Mouse (Mus musculus): Measurements from ENCODE around the gene Rusc2.
A peak's percentile ranks its signal among the peaks of the same experiment; 100 is the strongest.

Gene Rusc2

GRCm38 (mm10) chr4:43384541-43384940 is 2.8 kb downstream of the Rusc2 start:
- DNase-seq: no peak

GRCm38 (mm10) chr4:43386932-43387331 is 5.2 kb downstream of the Rusc2 start:
- no peak for DNase-seq

- no peak for DNase-seq
Measured at GRCm38 (mm10) chr4:43389390-43389789, 7.6 kb downstream of the Rusc2 start.

- DNase-seq: no peak
Measured at GRCm38 (mm10) chr4:43389845-43390440, 8.2 kb downstream of the Rusc2 start.

DNA sequence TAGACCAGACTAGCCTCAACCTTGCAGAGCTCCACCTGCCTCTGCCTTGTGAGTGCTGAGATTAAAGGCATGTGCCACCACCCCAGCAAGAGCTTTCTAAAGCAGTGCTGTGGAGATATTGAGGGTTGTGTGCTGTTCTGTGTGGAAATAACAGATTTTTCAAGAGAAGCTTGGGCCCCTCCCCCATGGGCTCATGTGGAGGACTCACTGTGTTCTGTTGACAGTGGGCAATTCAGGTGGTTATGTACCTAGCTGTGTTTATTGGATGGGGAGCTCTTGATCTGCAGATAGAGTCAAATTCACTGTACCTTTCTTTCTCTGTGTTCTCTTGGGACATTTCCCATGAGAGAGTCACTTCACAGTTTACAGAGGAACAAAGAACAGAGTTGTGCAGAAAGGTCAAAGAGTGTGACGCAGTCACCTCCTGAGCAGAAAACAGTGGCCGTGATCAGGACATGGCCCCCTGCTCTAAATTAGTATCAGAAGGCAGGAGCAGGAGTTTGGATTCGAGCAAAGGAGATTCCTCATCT is 9.8 kb downstream of the Rusc2 start:
- DNase-seq: no peak

DNA sequence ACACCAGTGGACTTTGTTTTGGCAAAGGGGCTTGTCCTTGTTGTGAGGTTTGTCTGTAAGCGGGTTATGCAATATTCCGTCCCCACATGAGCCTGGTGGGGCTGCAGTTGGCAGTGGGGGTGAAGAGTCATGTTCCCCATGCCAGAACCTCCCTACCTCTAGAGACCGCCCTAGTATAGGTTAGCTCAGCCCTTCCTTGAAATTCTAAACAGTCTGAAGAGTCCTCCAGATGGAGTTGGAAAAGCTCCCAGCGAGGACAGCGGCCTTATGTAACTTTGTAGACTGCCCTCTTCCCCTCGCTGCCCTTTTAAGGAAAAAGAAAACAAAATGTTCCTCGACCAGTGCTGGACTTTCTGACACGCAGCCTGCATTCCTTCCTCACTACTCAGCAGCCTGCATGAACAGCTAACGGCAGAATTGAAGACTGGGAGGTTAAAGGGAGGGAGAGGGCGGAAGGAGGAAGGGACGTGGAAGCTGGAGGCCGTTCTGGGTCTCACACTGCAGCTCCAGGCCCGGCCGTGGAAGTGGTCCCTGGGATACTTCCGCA is 12.6 kb downstream of the Rusc2 start:
- DNase-seq: peak; percentile 92

DNA sequence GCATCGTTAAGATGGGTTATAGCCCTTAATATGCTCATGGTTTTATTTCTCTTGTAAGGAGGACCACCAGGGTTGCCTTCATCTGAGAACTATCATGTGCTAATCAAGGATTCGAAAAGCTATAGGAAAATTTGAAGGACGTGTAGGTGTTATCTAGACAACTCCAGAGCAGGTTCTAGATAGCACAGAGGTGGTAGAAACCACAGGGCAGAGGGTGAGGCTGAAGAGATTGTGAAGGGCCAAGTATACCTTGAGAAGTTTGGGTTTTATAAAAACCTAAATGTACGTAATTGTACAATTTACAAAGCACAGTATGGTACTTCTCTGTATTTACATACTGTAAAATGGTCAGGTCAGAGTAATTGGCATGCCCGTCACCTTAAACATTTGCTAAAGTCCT is 13.4 kb downstream of the Rusc2 start:
- DNase-seq: no peak

- DNase-seq: no peak
Measured at GRCm38 (mm10) chr4:43395836-43396235, 14.1 kb downstream of the Rusc2 start.

DNA sequence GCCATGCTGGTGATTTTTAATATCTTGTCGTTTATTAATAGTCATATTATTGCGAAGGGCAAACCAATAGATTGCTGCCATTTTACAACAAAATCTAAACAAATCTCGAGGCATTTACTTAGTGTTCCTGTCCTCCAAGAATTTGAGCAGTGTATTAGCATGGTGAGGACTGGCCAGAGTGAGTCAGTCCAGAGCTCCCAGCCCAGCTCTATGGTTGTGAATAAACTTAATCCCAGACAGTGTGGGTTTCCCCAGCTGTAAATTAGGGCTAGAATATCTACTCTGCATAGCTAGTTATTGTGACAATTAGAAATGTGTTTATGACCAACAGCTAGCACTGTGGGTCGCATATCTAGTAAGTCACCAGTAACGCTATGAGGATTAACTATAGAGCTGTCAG is 14.6 kb downstream of the Rusc2 start:
- no peak for DNase-seq

GRCm38 (mm10) chr4:43398014-43398413 is 16.2 kb downstream of the Rusc2 start:
- DNase-seq: no peak

GRCm38 (mm10) chr4:43398829-43399331 is 17.1 kb downstream of the Rusc2 start:
- DNase-seq: peak; percentile 65

- peak; percentile 49 for DNase-seq
Measured at GRCm38 (mm10) chr4:43399391-43400131, 17.8 kb downstream of the Rusc2 start.

- no peak for DNase-seq
Measured at GRCm38 (mm10) chr4:43400976-43401375, 19.2 kb downstream of the Rusc2 start.

- no peak for DNase-seq
Measured at GRCm38 (mm10) chr4:43401486-43401885, 19.7 kb downstream of the Rusc2 start.

DNA sequence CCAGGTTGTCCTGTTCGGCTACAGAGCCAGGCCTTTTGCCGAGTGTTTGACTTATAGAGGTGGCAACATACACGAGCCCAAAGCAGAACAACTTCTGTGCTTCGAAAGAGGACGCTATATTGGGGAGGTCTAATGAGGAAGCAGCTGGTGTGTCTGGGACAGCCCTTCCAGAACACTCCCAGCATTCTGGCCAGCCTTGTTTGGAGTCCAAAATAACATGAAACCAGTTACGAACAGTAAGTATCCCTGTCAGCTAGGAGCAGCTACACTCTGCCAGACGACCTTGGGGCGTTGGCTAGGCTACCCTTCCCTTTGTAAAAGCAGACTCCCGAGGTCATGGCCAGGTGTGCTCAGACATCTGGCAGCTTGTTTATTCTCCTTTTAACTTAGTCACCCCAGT is 20.4 kb downstream of the Rusc2 start:
- DNase-seq: no peak

DNA sequence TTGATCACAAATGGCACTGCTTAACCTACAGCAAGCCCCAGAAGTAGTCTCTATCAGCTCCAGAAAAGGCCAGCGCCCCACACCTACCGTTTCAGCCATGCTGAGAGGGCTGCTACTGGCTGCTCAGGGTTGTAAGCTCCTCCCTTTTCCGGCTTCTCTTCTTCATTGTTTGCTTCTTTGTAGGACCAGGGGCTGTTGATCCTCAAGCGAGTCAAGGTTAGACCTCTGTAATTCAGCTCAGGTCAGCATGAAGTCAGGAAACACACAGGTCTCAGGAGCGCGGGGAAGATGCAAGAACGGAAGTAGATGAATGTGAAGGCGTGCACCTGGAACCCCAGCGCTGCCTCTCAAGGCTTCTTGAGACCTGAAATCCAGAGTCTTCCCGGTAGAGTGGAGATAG is 22.9 kb downstream of the Rusc2 start:
- no peak for DNase-seq

- DNase-seq: peak; percentile 91
Measured at GRCm38 (mm10) chr4:43406162-43406971, 24.6 kb downstream of the Rusc2 start.

DNA sequence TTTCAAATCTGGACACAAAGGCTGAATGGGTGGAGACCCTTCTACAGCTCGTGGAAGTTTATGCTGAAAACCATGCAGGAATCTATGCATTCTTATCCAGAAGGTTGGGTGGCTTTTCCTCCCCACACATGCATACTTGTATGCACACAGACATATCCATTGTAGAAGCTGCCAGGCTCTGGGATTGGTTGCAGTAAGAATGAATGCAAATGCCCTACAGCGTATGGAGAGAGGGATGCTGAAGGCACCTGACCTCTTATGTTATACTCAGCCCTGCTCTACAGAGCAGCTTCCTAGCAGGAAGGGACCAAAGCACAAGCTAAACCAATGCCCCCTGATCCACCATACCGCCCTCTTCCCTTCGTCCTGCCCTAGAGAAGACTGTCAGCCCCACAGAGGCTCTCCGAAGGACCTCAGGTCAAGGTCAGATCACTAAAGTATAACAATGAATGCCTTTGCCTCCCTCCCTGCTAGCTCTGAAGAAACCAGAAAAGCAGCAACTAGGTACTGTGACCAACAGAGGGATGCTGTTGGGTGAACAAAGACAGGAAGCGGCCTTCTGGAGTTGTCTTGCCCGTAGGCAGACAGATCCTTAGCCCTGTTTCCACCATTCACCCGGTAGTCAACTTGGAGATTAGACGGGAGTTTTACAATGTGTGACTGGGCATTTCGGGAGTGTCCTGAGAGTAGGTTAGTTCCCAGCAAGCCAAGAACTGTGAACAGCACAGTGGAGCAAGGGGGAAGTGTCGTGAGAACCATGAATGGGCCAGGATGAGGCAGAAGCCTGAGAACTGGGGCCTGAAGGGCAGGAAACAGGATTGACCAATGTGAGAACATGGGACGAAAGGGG is 25.5 kb downstream of the Rusc2 start:
- DNase-seq: no peak

GRCm38 (mm10) chr4:43414761-43415160 is 33.0 kb downstream of the Rusc2 start:
- DNase-seq: no peak

- DNase-seq: no peak
Measured at GRCm38 (mm10) chr4:43415221-43416070, 33.7 kb downstream of the Rusc2 start.

DNA sequence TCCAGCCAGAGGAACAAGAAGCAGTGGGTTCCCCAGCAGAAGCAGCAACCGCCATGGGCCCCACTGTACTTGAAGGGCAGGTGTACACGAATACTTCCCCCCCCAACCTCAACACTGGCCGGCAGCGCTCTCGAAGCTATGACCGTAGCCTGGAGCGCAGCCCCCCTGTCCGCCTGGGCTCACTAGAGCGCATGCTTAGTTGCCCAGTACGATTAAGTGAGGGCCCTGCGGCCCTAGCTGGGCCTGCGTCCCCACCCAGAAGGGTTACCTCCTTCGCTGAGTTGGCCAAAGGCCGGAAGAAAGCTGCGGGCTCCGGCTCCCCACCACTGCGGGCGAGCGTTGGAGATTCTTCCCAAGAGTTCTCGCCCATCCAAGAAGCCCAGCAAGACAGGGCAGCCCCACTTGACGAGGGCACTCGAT is 34.3 kb downstream of the Rusc2 start:
- no peak for DNase-seq

Measured in kidney, postnatal 14 days (tissue).